Mouse (Mus musculus) CH12.LX (cell line): ENCODE data around the gene Stap2. TPM values are rescaled to one million over a fixed set of nuclear protein-coding genes. Genes with fewer than 3 reads are reported as not detected.

Experiments used
- DNase-seq: peaks from one replicate; pipeline ENCODE4 v3.0.0-alpha.2; 2013; ENCODE audit errors: extremely low read depth
- H3K27ac ChIP-seq: 2 replicates; pipeline ENCODE4 v1.5.1; 2012; ENCODE audit warnings: low read depth, mild to moderate bottlenecking, control low read depth, moderate library complexity; ENCODE audit not compliant: insufficient read depth
- H3K27me3 ChIP-seq: replicated peaks from 2 replicates; pipeline ENCODE3; 2012; ENCODE audit warnings: inconsistent platforms
- H3K36me3 ChIP-seq, 2 experiments: replicated peaks in 1 of 2; 2 replicates each; pipeline versions ENCODE3 to v1.6.1; 2012; ENCODE audit warnings: inconsistent platforms in 1 of 2, low read length in 1 of 2, mild to moderate bottlenecking in 1 of 2, mixed read lengths in 1 of 2, moderate library complexity in 1 of 2; ENCODE audit not compliant: control insufficient read depth in 1 of 2, insufficient read depth in 1 of 2
- H3K4me1 ChIP-seq, 2 experiments: 2 replicates each; pipeline ENCODE4 v1.6.1; 2012; ENCODE audit warnings: inconsistent platforms in 1 of 2, moderate library complexity in 1 of 2; ENCODE audit not compliant: insufficient read depth in 2 of 2, control insufficient read depth in 1 of 2
- H3K4me2 ChIP-seq: 2 replicates; pipeline ENCODE4 v1.6.1; 2012; ENCODE audit warnings: low read depth, mild to moderate bottlenecking, control low read depth; ENCODE audit not compliant: poor library complexity, insufficient read depth, severe bottlenecking
- H3K4me3 ChIP-seq, 3 experiments: fragments of 150-350 bp in 1 of 3; sonication (generic) in 1 of 3; replicated peaks in 1 of 3; 2 replicates each; pipeline versions ENCODE3 to v1.5.1; 2011 to 2012; ENCODE audit warnings: low read depth in 2 of 3, low read length in 2 of 3, mild to moderate bottlenecking in 2 of 3, moderate library complexity in 2 of 3, control low read depth in 1 of 3, improper control_type of control experiment in 1 of 3, inconsistent platforms in 1 of 3, mixed read lengths in 1 of 3; ENCODE audit not compliant: poor library complexity in 1 of 3
- H3K79me2 ChIP-seq: replicated peaks from 2 replicates; pipeline ENCODE4 v1.6.1; 2012; ENCODE audit warnings: mild to moderate bottlenecking, moderate library complexity; ENCODE audit not compliant: control insufficient read depth, poor library complexity, insufficient read depth, severe bottlenecking; ENCODE audit errors: extremely low read depth
- H3K9ac ChIP-seq: 2 replicates; pipeline ENCODE4 v1.6.1; 2012; ENCODE audit warnings: low read depth, mild to moderate bottlenecking, control low read depth, moderate library complexity; ENCODE audit not compliant: insufficient read depth
- H3K9me3 ChIP-seq: replicated peaks from 2 replicates; pipeline ENCODE3; 2012; ENCODE audit warnings: low read length, inconsistent platforms, mixed read lengths
- CHD1 ChIP-seq: IDR thresholded peaks from 2 replicates; pipeline ENCODE4 v1.6.1; 2012; ENCODE audit warnings: low read depth, low read length, improper control_type of control experiment, inconsistent platforms
- CHD2 ChIP-seq: IDR thresholded peaks from 2 replicates; pipeline ENCODE4 v1.6.1; 2011; ENCODE audit warnings: low read length, improper control_type of control experiment
- CTCF ChIP-seq, 2 experiments: IDR thresholded peaks in 1 of 2; conservative IDR thresholded peaks in 1 of 2; 2 replicates each; pipeline ENCODE4 v1.5.1; 2011 to 2012; ENCODE audit warnings: low read depth in 2 of 2, low read length in 2 of 2, improper control_type of control experiment in 1 of 2, inconsistent platforms in 1 of 2, mild to moderate bottlenecking in 1 of 2, moderate library complexity in 1 of 2
- E2F4 ChIP-seq: IDR thresholded peaks from 2 replicates; pipeline ENCODE4 v1.6.1; 2011; ENCODE audit warnings: low read depth, low read length, improper control_type of control experiment; ENCODE audit not compliant: insufficient replicate concordance
- ELF1 ChIP-seq: IDR thresholded peaks from 2 replicates; pipeline ENCODE4 v1.6.1; 2014; ENCODE audit warnings: low read depth, mild to moderate bottlenecking, inconsistent platforms, low read length, improper control_type of control experiment
- EP300 ChIP-seq: IDR thresholded peaks from 2 replicates; pipeline ENCODE4 v1.6.1; 2011; ENCODE audit warnings: low read length, improper control_type of control experiment
- GABPA ChIP-seq: IDR thresholded peaks from 2 replicates; pipeline ENCODE4 v1.6.1; 2012; ENCODE audit warnings: low read depth, low read length, improper control_type of control experiment, inconsistent platforms; ENCODE audit not compliant: insufficient replicate concordance
- IRF4 ChIP-seq: IDR thresholded peaks from 2 replicates; pipeline ENCODE4 v1.6.1; 2014; ENCODE audit warnings: low read depth, mild to moderate bottlenecking, inconsistent platforms, low read length, improper control_type of control experiment
- JUND ChIP-seq: conservative IDR thresholded peaks from 2 replicates; pipeline ENCODE4 v1.6.1; 2011; ENCODE audit warnings: low read depth, low read length, improper control_type of control experiment
- MAX ChIP-seq: IDR thresholded peaks from 2 replicates; pipeline ENCODE4 v1.6.1; 2011; ENCODE audit warnings: low read length, improper control_type of control experiment
- MXI1 ChIP-seq: IDR thresholded peaks from 2 replicates; pipeline ENCODE4 v1.6.1; 2011; ENCODE audit warnings: mild to moderate bottlenecking, low read depth, low read length, improper control_type of control experiment
- MYC ChIP-seq: IDR thresholded peaks from 2 replicates; pipeline ENCODE4 v1.6.1; 2011; ENCODE audit warnings: low read depth, mild to moderate bottlenecking, improper control_type of control experiment, low read length
- PAX5 ChIP-seq: IDR thresholded peaks from 2 replicates; pipeline ENCODE4 v1.6.1; 2012; ENCODE audit warnings: low read length, inconsistent platforms, mixed read lengths
- POLR2A ChIP-seq: IDR thresholded peaks from 2 replicates; pipeline ENCODE4 v1.6.1; 2011; ENCODE audit warnings: low read depth, mild to moderate bottlenecking, improper control_type of control experiment, low read length
- RCOR1 ChIP-seq: conservative IDR thresholded peaks from 2 replicates; pipeline ENCODE4 v1.6.1; 2012; ENCODE audit warnings: low read depth, mild to moderate bottlenecking, inconsistent platforms, low read length, improper control_type of control experiment
- TBP ChIP-seq: conservative IDR thresholded peaks from 2 replicates; pipeline ENCODE4 v1.6.1; 2011; ENCODE audit warnings: low read depth, low read length, improper control_type of control experiment
- TCF12 ChIP-seq: IDR thresholded peaks from 2 replicates; pipeline ENCODE4 v1.6.1; 2014; ENCODE audit warnings: low read depth, mild to moderate bottlenecking, inconsistent platforms, low read length, improper control_type of control experiment
- UBTF ChIP-seq: IDR thresholded peaks from 2 replicates; pipeline ENCODE4 v1.6.1; 2012; ENCODE audit warnings: low read depth, mild to moderate bottlenecking, inconsistent platforms, low read length, improper control_type of control experiment, moderate library complexity
- ZC3H11A ChIP-seq: IDR thresholded peaks from 2 replicates; pipeline ENCODE4 v1.6.1; 2012; ENCODE audit warnings: low read depth, mild to moderate bottlenecking, inconsistent platforms, low read length, improper control_type of control experiment
- ZKSCAN1 ChIP-seq: IDR thresholded peaks from 2 replicates; pipeline ENCODE4 v1.6.1; 2012; ENCODE audit warnings: low read depth, inconsistent platforms, low read length, improper control_type of control experiment, borderline replicate concordance
- ZMIZ1 ChIP-seq: IDR thresholded peaks from 2 replicates; pipeline ENCODE4 v1.6.1; 2012; ENCODE audit warnings: low read depth, mild to moderate bottlenecking, inconsistent platforms, low read length, improper control_type of control experiment
- ZNF384 ChIP-seq: IDR thresholded peaks from 2 replicates; pipeline ENCODE4 v1.6.1; 2012; ENCODE audit warnings: low read depth, low read length, improper control_type of control experiment, inconsistent platforms
- dilution Hi-C: fragments of 300-500 bp; cut with MboI; formaldehyde crosslinking; loops from 2 replicates; pipeline ENCODE4 v1.14.3; 2020; ENCODE audit warnings: low sequenced_read_pairs; ENCODE audit not compliant: extremely low pct_unique_long_range_greater_than_20kb, extremely low pct_ligation_motif_present
- in situ Hi-C: fragments of 300-500 bp; cut with MboI; formaldehyde crosslinking; loops from 3 replicates; pipeline ENCODE4 v1.14.3; 2019; ENCODE audit warnings: low sequenced_read_pairs, low pct_ligation_motif_present, low pct_unique_long_range_greater_than_20kb, mixed read lengths
- polyA plus RNA-seq: library from polyadenylated mRNA; unstranded; fragments of >175 nt; gene quantifications from 2 replicates; pipeline ENCODE4 v1.2.1, GENCODE M21; 2012; ENCODE audit warnings: low read depth; ENCODE audit not compliant: insufficient read length
- total RNA-seq, 2 experiments: library from RNA; depleted of rRNA; stranded (reverse); fragments of 300-350 nt in 1 of 2; fragments of >200 nt in 1 of 2; gene quantifications; 2 replicates each; pipeline ENCODE4 v1.2.3; 2012 to 2014

The Stap2 gene
- total and polyA plus RNA-seq, 3 experiments, result 0.51 to 3.2 (median 0.52) TPM

DNA sequence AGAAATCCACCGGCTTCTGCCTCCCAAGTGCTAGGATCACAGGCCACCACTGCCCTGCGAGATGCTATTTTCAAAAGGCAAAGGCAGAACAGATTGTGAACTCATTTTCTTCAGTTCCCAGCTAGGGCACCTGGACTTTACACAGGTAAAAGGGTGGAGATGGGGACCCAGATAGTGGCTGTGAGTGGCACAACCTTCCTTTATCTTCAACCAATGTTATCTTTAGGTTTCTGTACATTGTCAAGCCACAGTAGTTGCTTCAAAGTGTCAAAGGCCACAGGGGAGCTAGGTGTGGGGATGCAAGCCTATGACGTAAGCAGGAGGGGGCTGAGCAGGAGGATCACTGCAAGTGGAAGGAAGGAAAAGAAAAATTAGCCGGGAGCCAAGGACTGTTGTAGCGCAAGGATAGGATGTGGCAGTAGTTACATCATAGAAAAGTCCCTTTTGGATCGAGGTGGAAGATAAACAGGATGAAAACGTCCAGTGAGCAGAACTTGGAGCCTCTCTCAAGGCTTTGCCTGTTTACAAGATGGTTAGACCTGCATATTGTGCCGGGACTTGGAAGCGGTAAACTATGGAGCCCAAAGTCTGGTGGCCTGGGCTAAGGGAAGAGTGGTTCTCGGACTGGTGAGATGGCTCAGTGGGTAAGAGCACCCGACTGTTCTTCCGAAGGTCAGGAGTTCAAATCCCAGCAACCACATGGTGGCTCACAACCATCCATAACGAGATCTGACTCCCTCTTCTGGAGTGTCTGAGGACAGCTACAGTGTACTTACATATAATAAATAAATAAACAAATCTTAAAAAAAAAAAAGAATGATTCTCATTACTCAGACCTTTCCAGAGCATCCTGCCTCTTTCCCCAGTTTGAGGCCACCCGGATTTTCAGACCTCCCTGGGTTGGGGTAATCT is 2.3 kb upstream of the Stap2 start:
- Histone ChIP-seq H3K36me3 (peaks cover 14 to 21% of the 10 kb centered on the region in 2 experiments), H3K9ac (no peak overlapping the region), H3K4me3 (peak overlapping the region in 1 of 3 experiments; percentile 77), H3K9me3 (no peaks in the 10 kb centered on the region), H3K4me1 (peaks cover 9 to 27% of the 10 kb centered on the region in 2 experiments), H3K79me2 (peaks cover 5% of the 10 kb centered on the region; the same call in 1 of the 2 replicates), H3K27me3 (peaks cover 4% of the 10 kb centered on the region), H3K4me2 (0 out of 2 replicates have a peak overlapping the region, but pooled peaks have one; percentile 31), H3K27ac (no peak overlapping the region)
- 0 out of 2 replicates have a peak, but pooled peaks have one; percentile 11 for TF ChIP-seq MYC
- peak; percentile 56 for TF ChIP-seq TCF12
- no peak for TF ChIP-seq CHD2
- TF ChIP-seq CTCF (conservative IDR thresholded peaks at IDR 0.05 in 1 of 2, IDR thresholded peaks at IDR 0.05 in 1 of 2; ENCODE audit: low read depth in 2 of 2, low read length in 2 of 2), result peak in 1 of 2 experiments; percentile 39; a peak in 1 of 4 replicates
- no peak for DNase-seq
- dilution Hi-C loops (no loop called here), in situ Hi-C loops (loop anchor here (5.0 kb wide), 1 partner anchor 35 kb away; the partner anchor contains the start of gene Shd)

DNA sequence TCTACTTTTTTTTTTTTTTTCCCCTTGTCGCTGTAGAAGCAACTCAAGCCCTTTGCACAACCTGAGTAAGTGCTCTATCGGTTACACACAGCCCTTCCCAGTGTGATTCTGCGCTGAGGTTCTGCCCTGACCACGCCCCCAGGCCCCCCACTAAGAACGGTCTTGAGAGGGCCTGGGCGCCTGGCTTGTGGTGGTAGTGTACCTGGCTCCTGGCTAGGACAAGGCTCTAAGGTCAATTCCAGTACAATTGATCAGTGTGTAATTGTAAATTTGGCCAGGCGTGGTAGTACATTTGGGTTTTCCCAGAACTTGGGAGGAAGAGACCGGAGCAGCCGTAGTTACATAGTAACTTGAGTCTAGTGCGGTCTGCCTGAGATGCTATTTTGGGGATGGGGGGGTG is 1.6 kb upstream of the Stap2 start:
- TF ChIP-seq RCOR1 (no peak), PAX5 (no peak), CHD2 (no peak), EP300 (no peak), CHD1 (no peak), ZC3H11A (no peak), E2F4 (no peak), UBTF (no peak), ELF1 (no peak), ZNF384 (no peak), JUND (no peak), MAX (no peak), ZMIZ1 (no peak), ZKSCAN1 (no peak), IRF4 (no peak), MXI1 (no peak), MYC (no peak), POLR2A (no peak), GABPA (no peak), TBP (no peak)
- H3K36me3 ChIP-seq, result peaks cover 8 to 14% of the 10 kb centered on the region in 2 experiments
- peaks cover 5% of the 10 kb centered on the region; the same call in 1 of the 2 replicates for H3K79me2 ChIP-seq
- no peak overlapping the region for H3K27ac ChIP-seq
- DNase-seq, result no peak
- H3K9ac ChIP-seq, result no peak overlapping the region
- no peak overlapping the region for H3K4me3 ChIP-seq
- peaks cover 9 to 27% of the 10 kb centered on the region in 2 experiments for H3K4me1 ChIP-seq
- no peak overlapping the region for H3K4me2 ChIP-seq
- dilution Hi-C loops, result no loop called here
- in situ Hi-C loops, result loop anchor here (5.0 kb wide), 1 partner anchor 35 kb away; the partner anchor contains the start of gene Shd
- peaks cover 4% of the 10 kb centered on the region for H3K27me3 ChIP-seq
- no peaks in the 10 kb centered on the region for H3K9me3 ChIP-seq
